Mouse (Mus musculus) cerebellum, postnatal 25 days (tissue): ENCODE data around the gene Tfap2b.

Experiments used
- DNase-seq, 2 experiments: peaks; one replicate each; pipeline ENCODE4 v3.0.0; 2021; ENCODE audit warnings: mixed read lengths in 2 of 2

The Tfap2b gene

DNA sequence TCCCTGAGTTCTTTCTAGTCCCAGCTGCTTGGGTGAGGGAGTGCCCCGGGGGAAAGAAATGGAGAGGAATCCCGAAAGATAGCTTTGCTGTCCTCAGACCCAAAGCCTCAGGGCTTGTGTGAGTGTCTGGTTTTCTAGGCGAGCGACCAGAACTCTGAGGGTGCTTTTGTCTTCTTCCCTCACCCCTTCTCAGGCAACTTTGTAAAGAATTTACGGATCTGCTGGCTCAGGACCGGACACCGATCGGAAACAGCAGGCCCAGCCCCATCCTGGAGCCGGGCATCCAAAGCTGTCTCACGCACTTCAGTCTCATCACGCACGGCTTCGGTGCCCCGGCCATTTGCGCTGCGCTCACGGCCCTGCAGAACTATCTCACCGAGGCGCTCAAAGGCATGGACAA lies 25.1 kb downstream of the Tfap2b start:
- DNase-seq: no peak

DNA sequence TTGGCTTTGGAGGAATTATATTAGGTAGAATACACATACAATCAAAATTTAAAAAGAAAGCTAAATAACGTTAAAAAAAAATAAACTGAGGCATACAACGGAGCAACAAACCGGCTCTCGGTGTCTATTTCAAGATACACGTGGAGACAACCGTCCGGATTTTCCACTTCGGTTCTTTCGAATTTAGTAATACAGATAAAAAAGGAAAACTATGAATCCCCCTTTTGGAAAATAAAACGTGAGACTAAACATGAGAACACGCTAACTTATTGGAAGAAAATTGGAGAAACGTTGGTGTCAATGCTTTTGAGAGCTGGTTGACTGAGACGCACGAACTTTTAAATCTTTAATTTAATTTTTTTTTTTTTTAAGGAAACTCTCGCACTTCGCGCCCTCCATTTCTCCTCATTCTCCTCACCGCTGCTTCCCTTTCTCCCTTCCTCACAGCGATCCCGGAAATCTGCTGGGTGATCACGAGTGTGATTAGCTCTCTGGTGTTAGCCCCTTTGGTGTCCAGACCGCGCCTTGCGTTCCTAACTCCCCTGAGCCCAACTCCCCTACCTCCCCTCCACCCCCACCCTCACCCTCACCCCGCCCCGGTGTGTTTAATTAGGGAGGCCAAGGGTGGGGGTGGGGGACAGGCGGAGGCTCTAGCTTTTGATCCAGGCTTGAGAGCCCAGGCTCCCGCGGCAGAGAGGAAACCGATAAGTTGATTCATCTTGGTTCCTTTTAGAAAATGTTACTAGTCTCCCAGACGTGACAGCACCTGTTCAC lies 25.9 kb downstream of the Tfap2b start:
- DNase-seq: no peak

DNA sequence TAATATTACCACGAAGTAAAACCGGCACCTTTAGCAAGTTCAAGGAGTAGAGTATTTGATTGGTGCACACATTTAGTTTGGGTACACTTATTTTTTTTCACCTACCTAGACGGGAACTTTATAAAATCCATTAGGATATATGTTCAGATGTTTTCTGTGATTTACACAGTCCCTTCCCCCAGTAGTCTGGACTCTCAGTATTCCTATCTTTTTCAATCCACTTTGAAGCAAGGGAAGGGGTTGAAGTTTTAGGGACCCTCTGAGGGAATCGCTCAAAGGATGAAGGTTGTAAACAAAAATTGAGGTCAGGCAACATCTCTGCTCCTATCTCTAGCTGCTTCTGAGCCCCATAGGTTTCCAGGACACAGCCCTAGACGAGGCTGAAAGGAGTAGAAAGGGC lies 27.3 kb downstream of the Tfap2b start:
- DNase-seq: no peak

DNA sequence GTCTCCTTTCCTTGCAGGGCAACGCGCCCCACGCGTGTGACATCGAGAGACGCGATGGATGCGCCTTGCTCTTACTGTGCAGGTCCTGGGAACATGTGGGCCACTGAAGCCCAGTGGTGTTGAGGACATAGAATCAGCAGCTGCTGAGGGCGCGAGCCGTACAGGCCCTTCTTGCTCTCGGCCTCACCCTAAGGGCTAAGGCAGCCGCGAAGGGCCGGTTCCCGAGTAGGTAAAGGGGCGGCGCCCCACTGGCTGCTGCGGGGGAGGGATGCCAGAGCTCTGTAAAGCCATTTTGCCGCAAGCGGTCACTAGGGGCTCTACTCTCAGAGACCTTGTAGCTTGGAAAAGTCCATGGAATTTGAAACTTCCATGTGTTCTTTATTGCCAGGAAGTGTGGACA lies 27.9 kb downstream of the Tfap2b start:
- no peak for DNase-seq

DNA sequence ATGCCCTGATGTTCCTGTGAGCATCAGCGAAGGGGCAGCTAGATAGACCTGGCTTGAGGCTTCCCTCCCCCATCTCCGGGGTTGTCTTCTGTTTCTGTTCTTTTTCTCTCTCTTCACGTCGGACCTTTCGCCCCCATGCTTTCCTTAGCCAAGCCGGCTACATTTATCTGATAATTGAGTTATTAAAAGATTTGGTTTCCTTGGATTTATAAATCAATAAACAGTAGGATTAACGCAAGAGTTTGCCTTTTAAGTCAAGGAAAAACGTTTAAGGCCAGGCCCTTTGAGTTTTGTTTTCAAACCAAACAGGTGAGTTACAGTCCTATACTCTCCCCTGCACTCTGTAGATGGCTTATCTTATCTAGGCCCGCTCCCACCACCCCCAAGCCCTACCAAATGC lies 28.3 kb downstream of the Tfap2b start:
- DNase-seq: no peak

DNA sequence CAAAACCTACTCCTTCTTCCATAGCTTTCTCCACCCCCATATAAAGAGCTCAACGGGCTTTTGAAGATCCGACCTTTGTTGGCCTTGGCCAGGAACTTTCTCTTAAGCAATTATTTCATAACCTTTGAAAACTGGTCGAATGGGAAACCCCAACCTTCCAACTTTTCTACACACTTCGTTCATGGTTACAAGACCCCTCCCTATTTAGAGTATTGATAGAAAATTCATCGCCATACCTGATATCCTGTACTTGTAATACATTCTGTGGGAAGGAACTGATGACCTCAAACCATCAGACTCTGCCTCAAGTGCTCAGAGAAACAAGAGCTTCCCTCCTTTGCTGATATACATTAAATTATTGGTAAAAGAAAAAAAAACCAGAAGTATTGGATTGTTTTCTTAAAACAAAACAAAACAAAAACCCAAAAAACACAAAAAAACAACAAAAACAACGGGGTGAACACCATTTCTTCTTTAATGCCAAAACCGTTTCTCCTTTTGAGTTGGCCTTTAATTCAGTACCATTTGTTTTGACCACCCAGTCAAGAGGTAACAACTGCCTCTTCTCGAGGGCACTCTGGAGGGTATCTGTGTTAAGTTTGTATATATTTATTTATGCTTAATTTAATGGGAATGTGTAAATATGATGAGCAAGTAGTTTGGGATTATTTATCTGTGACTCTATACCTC lies 29.2 kb downstream of the Tfap2b start:
- no peak for DNase-seq

DNA sequence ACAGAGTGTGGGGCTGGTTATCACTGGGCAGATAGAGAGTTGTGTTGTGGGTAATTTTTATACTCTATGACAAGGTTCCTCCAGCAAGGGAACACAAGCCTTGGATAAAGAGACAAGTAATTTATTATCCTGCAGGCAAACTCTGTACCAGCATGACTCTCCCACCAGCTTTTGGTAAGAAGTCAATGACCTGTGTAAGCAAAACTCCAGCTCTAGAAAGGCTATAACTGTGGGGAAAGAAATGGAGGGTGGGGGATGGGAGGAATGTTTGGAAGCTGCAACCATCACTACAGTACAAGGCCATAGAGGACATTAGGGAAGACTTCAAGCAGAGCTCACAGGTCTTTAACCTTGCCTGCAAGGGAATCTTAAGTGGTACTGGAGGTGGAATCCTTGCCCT lies 31.3 kb downstream of the Tfap2b start:
- no peak for DNase-seq

DNA sequence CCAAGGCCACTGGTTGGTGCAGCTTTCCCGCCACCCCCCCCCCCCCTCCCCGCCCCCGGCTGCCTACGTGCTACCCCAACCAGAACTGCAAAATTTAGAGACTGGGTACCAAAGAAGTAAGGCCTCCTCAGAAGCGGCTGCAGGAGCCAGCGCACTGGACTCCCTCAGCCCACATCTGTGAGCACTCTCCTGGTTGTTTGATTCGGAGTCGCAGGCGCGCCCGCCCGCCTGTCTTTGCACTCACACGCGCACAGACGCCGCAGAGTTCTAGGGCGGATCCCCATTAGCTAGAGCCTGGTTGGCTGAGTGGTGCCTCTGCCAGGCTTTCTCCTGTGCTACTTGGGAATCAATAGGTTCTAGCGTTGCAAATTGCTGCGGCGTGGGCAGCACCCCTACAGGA lies 32.6 kb downstream of the Tfap2b start:
- no peak for DNase-seq

DNA sequence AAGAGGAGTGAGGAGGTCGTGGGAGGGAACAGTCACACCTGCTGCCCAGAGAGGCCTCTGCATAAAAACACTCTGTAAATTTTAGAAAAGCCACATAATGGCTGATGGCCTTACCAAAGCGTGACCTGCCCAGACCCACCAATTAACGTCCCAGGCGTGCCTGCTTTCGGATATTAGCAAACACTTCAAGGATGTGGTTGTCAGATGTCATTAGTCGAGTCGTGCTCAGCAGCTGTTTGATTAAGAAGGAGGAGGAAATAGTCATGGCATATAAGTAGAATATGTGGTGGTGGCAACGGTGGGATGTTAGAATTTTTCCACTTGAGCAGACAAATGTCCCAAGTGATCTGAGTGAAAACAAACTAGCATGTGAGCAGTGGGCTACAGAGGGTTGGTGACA lies 33.3 kb downstream of the Tfap2b start:
- DNase-seq: no peak

DNA sequence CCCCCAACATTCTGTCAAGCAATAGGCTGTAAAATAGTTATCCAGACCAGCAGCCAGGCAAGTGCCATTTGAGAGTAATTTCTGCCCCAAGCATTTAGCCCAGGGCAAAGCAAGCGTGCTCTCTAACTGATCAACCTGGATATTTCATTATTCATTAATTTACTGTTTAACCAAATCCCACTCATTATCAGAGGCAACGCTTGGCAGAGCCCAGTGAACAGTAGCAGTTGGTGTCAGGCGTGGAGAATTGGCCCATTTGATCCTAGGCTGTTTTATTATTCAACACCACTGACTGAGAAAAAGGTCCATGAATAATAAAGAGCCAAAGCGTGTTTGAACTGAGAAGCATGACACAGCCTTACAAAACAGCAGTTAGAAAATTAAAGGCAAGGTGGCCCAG lies 36.3 kb downstream of the Tfap2b start:
- no peak for DNase-seq

DNA sequence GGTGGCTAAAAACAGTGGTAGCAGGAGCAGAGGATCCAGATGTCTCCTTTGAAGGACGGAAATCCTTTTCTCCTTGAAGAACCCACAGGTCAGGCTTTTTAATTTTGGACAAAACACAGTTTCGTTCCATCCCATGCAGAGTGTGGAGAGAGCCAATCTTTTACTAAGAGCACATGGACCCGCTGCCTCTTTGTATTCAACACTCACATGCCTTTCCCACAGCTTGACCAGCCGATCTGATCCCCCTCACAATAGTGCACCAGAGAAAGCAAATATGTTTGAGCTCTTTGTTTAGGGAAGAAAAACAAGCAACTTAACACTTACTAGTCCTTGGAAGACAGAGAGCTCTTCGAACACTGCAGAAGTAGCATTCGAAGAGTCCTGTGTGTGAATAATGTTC lies 42.6 kb downstream of the Tfap2b start:
- DNase-seq: no peak

DNA sequence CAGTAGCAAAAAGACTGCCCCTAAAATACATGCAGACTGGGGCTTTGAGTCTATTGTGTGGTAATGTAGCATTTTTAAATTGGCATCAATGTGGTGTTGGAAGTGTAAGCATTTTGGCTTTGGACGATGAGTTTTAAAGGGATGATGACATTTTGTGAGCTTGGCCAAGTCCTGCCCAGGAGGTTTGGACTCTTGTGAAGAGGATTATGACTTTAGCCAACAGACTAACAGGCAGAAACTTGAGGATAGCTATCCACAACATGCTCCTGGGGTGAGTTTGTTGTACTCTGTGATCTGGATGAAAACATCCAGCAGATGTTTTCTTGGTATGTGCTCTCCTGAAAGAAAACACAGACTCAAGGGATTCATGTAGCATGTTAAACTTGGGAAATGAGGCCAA lies 60.9 kb downstream of the Tfap2b start:
- DNase-seq: no peak
